Mouse (Mus musculus) hindbrain, embryonic 16.5 days (tissue): ENCODE measurements around the gene Ist1. TPM values are rescaled to one million over a fixed set of nuclear protein-coding genes. Genes with fewer than 3 reads are reported as not detected.

Experiments used
- ATAC-seq: fragments of 200-750 bp; cut with Nextera tagmentation; 2 replicates; pipeline ENCODE4 v1.8.0; 2017; ENCODE audit warnings: moderate TSS enrichment, moderate library complexity
- H3K27ac ChIP-seq: fragments of 300-500 bp; sonication (generic); 2 replicates; pipeline ENCODE4 v1.5.1; 2014; ENCODE audit warnings: low read depth, mild to moderate bottlenecking, control low read depth, low read length, moderate library complexity
- H3K27me3 ChIP-seq: fragments of 300-500 bp; sonication (generic); replicated peaks from 2 replicates; pipeline ENCODE4 v1.6.1; 2014; ENCODE audit warnings: low read length; ENCODE audit not compliant: control insufficient read depth, insufficient read depth
- H3K36me3 ChIP-seq: fragments of 300-500 bp; sonication (generic); 2 replicates; pipeline ENCODE4 v1.6.1; 2014; ENCODE audit warnings: mild to moderate bottlenecking, low read length, moderate library complexity, mixed read lengths; ENCODE audit not compliant: control insufficient read depth, insufficient read depth
- H3K4me1 ChIP-seq: fragments of 300-500 bp; sonication (generic); 2 replicates; pipeline ENCODE4 v1.6.1; 2014; ENCODE audit warnings: low read depth, low read length; ENCODE audit not compliant: control insufficient read depth, insufficient read depth
- H3K4me2 ChIP-seq: fragments of 300-500 bp; sonication (generic); 2 replicates; pipeline ENCODE4 v1.6.1; 2014; ENCODE audit warnings: mild to moderate bottlenecking, low read length, control low read depth, moderate library complexity
- H3K4me3 ChIP-seq: fragments of 300-500 bp; sonication (generic); 2 replicates; pipeline ENCODE4 v1.5.1; 2014; ENCODE audit warnings: mild to moderate bottlenecking, low read length, control low read depth, moderate library complexity
- H3K9ac ChIP-seq: fragments of 300-500 bp; sonication (generic); 2 replicates; pipeline ENCODE4 v1.6.1; 2014; ENCODE audit warnings: low read depth, mild to moderate bottlenecking, control low read depth, low read length, moderate library complexity
- H3K9me3 ChIP-seq: fragments of 300-500 bp; sonication (generic); 2 replicates; pipeline ENCODE4 v1.6.1; 2014; ENCODE audit warnings: mild to moderate bottlenecking, low read length, moderate library complexity; ENCODE audit not compliant: control insufficient read depth
- WGBS: fragments of 180-500 bp; shearing (Covaris S2); extraction: QIAGEN DNeasy Blood & Tissue Kit; methylation state at CpG from one replicate; pipeline ENCODE4 v1.1.7; 2014; 5-methylcytosine and 5-hydroxymethylcytosine counted together
- polyA plus RNA-seq: library from polyadenylated mRNA; unstranded; fragments of >200 nt; fragmentation: Nextera tagmentation; extraction: Ambion mirVana; gene quantifications from 2 replicates; pipeline ENCODE4 v1.2.1, GENCODE M21; 2015

Ist1 gene
- polyA plus RNA-seq, 1 experiment from 2014 or later, result 132 TPM

GRCm38 (mm10) chr8:109628638-109629037 lies 64.4 kb downstream of the Ist1 start:
- Histone ChIP-seq H3K9ac (no peak overlapping the region), H3K4me3 (no peak overlapping the region), H3K4me1 (no peaks in the 10 kb centered on the region), H3K36me3 (no peaks in the 10 kb centered on the region), H3K9me3 (peaks cover 2% of the 10 kb centered on the region; the same call in 1 of the 2 replicates), H3K4me2 (no peak overlapping the region), H3K27ac (no peak overlapping the region), H3K27me3 (no peaks in the 10 kb centered on the region)
- no peak for ATAC-seq
- 69% methylated on average over 6 of the region's 6 CpGs for WGBS

Other genes with a start within 250 kb of the Ist1 start
- gene Pmfbp1, start 199.2 kb downstream of the Ist1 start, polyA plus RNA-seq, result 1.3 and 2.0 TPM in 2 replicates
- gene Dhx38, start 127.4 kb downstream of the Ist1 start, polyA plus RNA-seq, result 14.4 and 16.8 TPM in 2 replicates
- 29.4 and 31.4 TPM in 2 replicates for gene Txnl4b, start 127.4 kb downstream of the Ist1 start, polyA plus RNA-seq
- 0.39 and 0.79 TPM in 2 replicates for gene Hp, start 114.1 kb downstream of the Ist1 start, polyA plus RNA-seq
- gene Dhodh, start 84.6 kb downstream of the Ist1 start, polyA plus RNA-seq, result 31.3 and 34.3 TPM in 2 replicates
- 0.12 and 0.13 TPM in 2 replicates for gene Pkd1l3, start 78.7 kb downstream of the Ist1 start, polyA plus RNA-seq
- gene Zfp821, start 12.3 kb upstream of the Ist1 start, polyA plus RNA-seq, result 58.7 and 63.2 TPM in 2 replicates
- 3.9 and 4.0 TPM in 2 replicates for gene Atxn1l, start 44.5 kb upstream of the Ist1 start, polyA plus RNA-seq
- gene Ap1g1, start 85.3 kb upstream of the Ist1 start, polyA plus RNA-seq, result 42.7 and 50.3 TPM in 2 replicates
- gene Phlpp2, start 175.3 kb upstream of the Ist1 start, polyA plus RNA-seq, result 4.1 and 4.5 TPM in 2 replicates